Mouse (Mus musculus): ENCODE data around the gene Vps13c. TPM values are rescaled to one million over a fixed set of nuclear protein-coding genes. Genes with fewer than 3 reads are reported as not detected.

Gene Vps13c
- total and polyA plus RNA-seq, 3 experiments, result 10.8 to 25.7 (median 18.4) TPM

DNA sequence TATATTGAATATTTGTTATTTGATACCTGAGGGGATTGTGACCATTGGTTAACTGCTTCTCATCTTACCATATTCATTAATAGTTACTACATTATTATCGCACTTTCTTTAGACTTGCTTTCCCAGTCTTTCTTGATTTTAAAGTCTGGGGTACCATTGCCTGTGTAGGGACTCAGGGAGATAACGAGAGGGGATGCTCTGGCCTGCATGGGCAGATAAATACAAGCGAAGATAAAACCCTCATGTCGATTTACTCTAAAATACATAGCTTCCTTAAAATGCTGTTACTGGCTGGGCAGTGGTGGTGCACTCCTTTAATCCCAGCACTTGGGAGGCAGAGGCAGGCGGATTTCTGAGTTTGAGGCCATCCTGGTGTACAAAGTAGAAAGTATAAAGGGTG lies 23.1 kb downstream of the Vps13c start:
- Histone ChIP-seq H3K27me3 (replicated peaks) (no peaks in the 10 kb centered on the region), H3K4me1 (ENCODE audit: control insufficient read depth in 1 of 2, insufficient read depth in 2 of 2) (peaks cover 2 to 36% of the 10 kb centered on the region in 2 experiments; a peak in 2 of 4 replicates), H3K36me3 (replicated peaks in 1 of 2; ENCODE audit: control insufficient read depth in 1 of 2, insufficient read depth in 1 of 2, low read length in 1 of 2) (peaks cover 0 to 31% of the 10 kb centered on the region in 2 experiments), H3K9me3 (replicated peaks; ENCODE audit: low read length) (no peaks in the 10 kb centered on the region), H3K4me2 (ENCODE audit: insufficient read depth, low read depth, poor library complexity, severe bottlenecking) (no peak overlapping the region), H3K9ac (ENCODE audit: insufficient read depth, low read depth) (no peak overlapping the region), H3K27ac (ENCODE audit: insufficient read depth, low read depth) (no peak overlapping the region), H3K4me3 (replicated peaks in 1 of 3; ENCODE audit: low read depth in 2 of 3, low read length in 2 of 3, poor library complexity in 1 of 3) (no peak overlapping the region), H3K79me2 (replicated peaks; ENCODE audit: control insufficient read depth, extremely low read depth, insufficient read depth, poor library complexity, severe bottlenecking) (no peaks in the 10 kb centered on the region)
- DNase-seq (ENCODE audit: extremely low read depth), result no peak
- in situ Hi-C loops (cut with MboI; ENCODE audit: low pct_ligation_motif_present, low pct_unique_long_range_greater_than_20kb, low sequenced_read_pairs) (no loop called here), dilution Hi-C loops (cut with MboI; ENCODE audit: extremely low pct_ligation_motif_present, extremely low pct_unique_long_range_greater_than_20kb, low sequenced_read_pairs) (no loop called here)
- TF ChIP-seq KAT2A (IDR thresholded peaks at IDR 0.05; ENCODE audit: insufficient replicate concordance, low read length) (no peak), ZKSCAN1 (IDR thresholded peaks at IDR 0.05; ENCODE audit: borderline replicate concordance, low read depth, low read length) (no peak), ELF1 (IDR thresholded peaks at IDR 0.05; ENCODE audit: low read depth, low read length) (no peak), IRF4 (IDR thresholded peaks at IDR 0.05; ENCODE audit: low read depth, low read length) (no peak), ZC3H11A (IDR thresholded peaks at IDR 0.05; ENCODE audit: low read depth, low read length) (no peak), MAX (IDR thresholded peaks at IDR 0.05; ENCODE audit: low read length) (no peak), E2F4 (IDR thresholded peaks at IDR 0.05; ENCODE audit: insufficient replicate concordance, low read depth, low read length) (no peak), ZMIZ1 (IDR thresholded peaks at IDR 0.05; ENCODE audit: low read depth, low read length) (no peak)

GRCm38 (mm10) chr9:67864011-67864410 lies 23.8 kb downstream of the Vps13c start:
- dilution Hi-C loops (cut with MboI; ENCODE audit: extremely low pct_ligation_motif_present, extremely low pct_unique_long_range_greater_than_20kb, low sequenced_read_pairs) (no loop called here), in situ Hi-C loops (cut with MboI; ENCODE audit: low pct_ligation_motif_present, low pct_unique_long_range_greater_than_20kb, low sequenced_read_pairs) (no loop called here)
- no peak for TF ChIP-seq MXI1 (IDR thresholded peaks at IDR 0.05; ENCODE audit: low read depth, low read length)
- TF ChIP-seq PAX5 (IDR thresholded peaks at IDR 0.05; ENCODE audit: low read length), result no peak
- no peak for TF ChIP-seq KAT2A (IDR thresholded peaks at IDR 0.05; ENCODE audit: insufficient replicate concordance, low read length)
- no peak for TF ChIP-seq JUN (IDR thresholded peaks at IDR 0.05; ENCODE audit: insufficient read depth, low read depth, low read length)
- no peak for TF ChIP-seq SIN3A (IDR thresholded peaks at IDR 0.05; ENCODE audit: low read length)
- no peak for TF ChIP-seq ZKSCAN1 (IDR thresholded peaks at IDR 0.05; ENCODE audit: borderline replicate concordance, low read depth, low read length)
- Histone ChIP-seq H3K79me2 (replicated peaks; ENCODE audit: control insufficient read depth, extremely low read depth, insufficient read depth, poor library complexity, severe bottlenecking) (no peaks in the 10 kb centered on the region), H3K9me3 (replicated peaks; ENCODE audit: low read length) (no peaks in the 10 kb centered on the region), H3K36me3 (replicated peaks in 1 of 2; ENCODE audit: control insufficient read depth in 1 of 2, insufficient read depth in 1 of 2, low read length in 1 of 2) (peaks cover 0 to 27% of the 10 kb centered on the region in 2 experiments), H3K27ac (ENCODE audit: insufficient read depth, low read depth) (no peak overlapping the region), H3K4me1 (ENCODE audit: control insufficient read depth in 1 of 2, insufficient read depth in 2 of 2) (peaks cover 2 to 35% of the 10 kb centered on the region in 2 experiments; a peak in 2 of 4 replicates), H3K4me3 (replicated peaks in 1 of 3; ENCODE audit: low read depth in 2 of 3, low read length in 2 of 3, poor library complexity in 1 of 3) (no peak overlapping the region), H3K4me2 (ENCODE audit: insufficient read depth, low read depth, poor library complexity, severe bottlenecking) (no peak overlapping the region), H3K27me3 (replicated peaks) (no peaks in the 10 kb centered on the region), H3K9ac (ENCODE audit: insufficient read depth, low read depth) (no peak overlapping the region)
- no peak for DNase-seq (ENCODE audit: extremely low read depth)

GRCm38 (mm10) chr9:67865411-67865810 lies 25.2 kb downstream of the Vps13c start:
- H3K9ac ChIP-seq (ENCODE audit: insufficient read depth, low read depth), result no peak overlapping the region
- no peak overlapping the region for H3K27ac ChIP-seq (ENCODE audit: insufficient read depth, low read depth)
- H3K27me3 ChIP-seq (replicated peaks), result no peaks in the 10 kb centered on the region
- H3K9me3 ChIP-seq (replicated peaks; ENCODE audit: low read length), result no peaks in the 10 kb centered on the region
- H3K4me2 ChIP-seq (ENCODE audit: insufficient read depth, low read depth, poor library complexity, severe bottlenecking), result no peak overlapping the region
- dilution Hi-C loops (cut with MboI; ENCODE audit: extremely low pct_ligation_motif_present, extremely low pct_unique_long_range_greater_than_20kb, low sequenced_read_pairs) (no loop called here), in situ Hi-C loops (cut with MboI; ENCODE audit: low pct_ligation_motif_present, low pct_unique_long_range_greater_than_20kb, low sequenced_read_pairs) (no loop called here)
- no peaks in the 10 kb centered on the region for H3K79me2 ChIP-seq (replicated peaks; ENCODE audit: control insufficient read depth, extremely low read depth, insufficient read depth, poor library complexity, severe bottlenecking)
- DNase-seq (ENCODE audit: extremely low read depth), result no peak
- no peak for TF ChIP-seq USF1 (IDR thresholded peaks at IDR 0.05; ENCODE audit: low read depth, low read length)
- TF ChIP-seq SMC3 (IDR thresholded peaks at IDR 0.05; ENCODE audit: low read depth, low read length), result no peak
- no peak for TF ChIP-seq UBTF (IDR thresholded peaks at IDR 0.05; ENCODE audit: low read depth, low read length)
- TF ChIP-seq NELFE (IDR thresholded peaks at IDR 0.05; ENCODE audit: low read depth, low read length), result no peak
- no peak for TF ChIP-seq ZNF384 (IDR thresholded peaks at IDR 0.05; ENCODE audit: low read depth, low read length)
- TF ChIP-seq RCOR1 (conservative IDR thresholded peaks at IDR 0.05; ENCODE audit: low read depth, low read length), result no peak
- no peak for TF ChIP-seq HCFC1 (IDR thresholded peaks at IDR 0.05; ENCODE audit: low read depth, low read length)
- TF ChIP-seq SIN3A (IDR thresholded peaks at IDR 0.05; ENCODE audit: low read length), result no peak
- no peak for TF ChIP-seq GABPA (IDR thresholded peaks at IDR 0.05; ENCODE audit: insufficient replicate concordance, low read depth, low read length)
- TF ChIP-seq JUN (IDR thresholded peaks at IDR 0.05; ENCODE audit: insufficient read depth, low read depth, low read length), result no peak
- no peak for TF ChIP-seq ELF1 (IDR thresholded peaks at IDR 0.05; ENCODE audit: low read depth, low read length)
- no peak for TF ChIP-seq IRF4 (IDR thresholded peaks at IDR 0.05; ENCODE audit: low read depth, low read length)
- TF ChIP-seq BHLHE40 (IDR thresholded peaks at IDR 0.05; ENCODE audit: low read depth, low read length), result no peak
- no peak for TF ChIP-seq POLR2A (IDR thresholded peaks at IDR 0.05; ENCODE audit: low read depth, low read length)
- H3K4me3 ChIP-seq (replicated peaks in 1 of 3; ENCODE audit: low read depth in 2 of 3, low read length in 2 of 3, poor library complexity in 1 of 3), result no peak overlapping the region
- peaks cover 10 to 49% of the 10 kb centered on the region in 2 experiments for H3K4me1 ChIP-seq (ENCODE audit: control insufficient read depth in 1 of 2, insufficient read depth in 2 of 2)
- peaks cover 0 to 31% of the 10 kb centered on the region in 2 experiments for H3K36me3 ChIP-seq (replicated peaks in 1 of 2; ENCODE audit: control insufficient read depth in 1 of 2, insufficient read depth in 1 of 2, low read length in 1 of 2)
